Mouse (Mus musculus) liver, postnatal 0 days (tissue): ENCODE results near the gene Prickle3. TPM values are rescaled to one million over a fixed set of nuclear protein-coding genes. Genes with fewer than 3 reads are reported as not detected.
A peak's percentile ranks its signal among the peaks of the same experiment; 100 is the strongest.

ENCODE experiments used
- ATAC-seq: fragments of 200-750 bp; cut with Nextera tagmentation; 2 replicates; pipeline ENCODE4 v1.8.0; 2017; ENCODE audit warnings: mild to moderate bottlenecking, moderate library complexity
- DNase-seq: peaks from one replicate; pipeline ENCODE4 v3.0.0-alpha.2; 2016
- H3K27ac ChIP-seq: fragments of 300-500 bp; sonication (generic); 2 replicates; pipeline ENCODE4 v1.5.1; 2014; ENCODE audit warnings: antibody characterized with exemption, moderate library complexity, mild to moderate bottlenecking, low read depth
- H3K27me3 ChIP-seq: fragments of 300-500 bp; sonication (generic); 2 replicates; pipeline ENCODE4 v1.6.1; 2014; ENCODE audit warnings: low read length, control low read depth, mixed read lengths; ENCODE audit not compliant: insufficient read depth
- H3K36me3 ChIP-seq: fragments of 300-500 bp; sonication (generic); replicated peaks from 2 replicates; pipeline ENCODE4 v1.6.1; 2014; ENCODE audit warnings: mild to moderate bottlenecking, control low read depth, low read length, moderate library complexity, mixed read lengths; ENCODE audit not compliant: insufficient read depth
- H3K4me1 ChIP-seq: fragments of 300-500 bp; sonication (generic); 2 replicates; pipeline ENCODE4 v1.6.1; 2014; ENCODE audit warnings: antibody characterized with exemption, mild to moderate bottlenecking, control low read depth; ENCODE audit not compliant: insufficient read depth
- H3K4me2 ChIP-seq: fragments of 300-500 bp; sonication (generic); 2 replicates; pipeline ENCODE4 v1.6.1; 2014; ENCODE audit warnings: low read depth, mild to moderate bottlenecking, low read length, moderate library complexity, mixed read lengths
- H3K4me3 ChIP-seq: fragments of 300-500 bp; sonication (generic); 2 replicates; pipeline ENCODE4 v1.5.1; 2014; ENCODE audit warnings: low read depth, low read length
- H3K9ac ChIP-seq: fragments of 300-500 bp; sonication (generic); replicated peaks from 2 replicates; pipeline ENCODE4 v1.6.1; 2014; ENCODE audit warnings: mild to moderate bottlenecking, moderate library complexity
- H3K9me3 ChIP-seq: fragments of 300-500 bp; sonication (generic); 2 replicates; pipeline ENCODE4 v1.6.1; 2016; ENCODE audit warnings: mild to moderate bottlenecking, control low read depth, low read length, mixed read lengths
- CTCF ChIP-seq: sonication (generic); IDR thresholded peaks from 2 replicates; pipeline ENCODE4 v1.5.1; 2016; ENCODE audit warnings: antibody characterized with exemption, low read depth
- EP300 ChIP-seq: IDR thresholded peaks from 2 replicates; pipeline ENCODE4 v1.6.1; 2016; ENCODE audit warnings: antibody characterized with exemption, low read depth, mild to moderate bottlenecking
- WGBS: fragments of 180-500 bp; shearing (Covaris S2); extraction: QIAGEN DNeasy Blood & Tissue Kit; methylation state at CpG from one replicate; pipeline ENCODE4 v1.1.7; 2014; ENCODE audit not compliant: insufficient replicate concordance; 5-methylcytosine and 5-hydroxymethylcytosine counted together
- polyA plus RNA-seq: library from polyadenylated mRNA; unstranded; fragments of >200 nt; fragmentation: Nextera tagmentation; extraction: Ambion mirVana; gene quantifications from 2 replicates; pipeline ENCODE4 v1.2.1, GENCODE M21; 2015

Gene Prickle3
- polyA plus RNA-seq, 1 experiment from 2014 or later = 1.7 TPM

DNA sequence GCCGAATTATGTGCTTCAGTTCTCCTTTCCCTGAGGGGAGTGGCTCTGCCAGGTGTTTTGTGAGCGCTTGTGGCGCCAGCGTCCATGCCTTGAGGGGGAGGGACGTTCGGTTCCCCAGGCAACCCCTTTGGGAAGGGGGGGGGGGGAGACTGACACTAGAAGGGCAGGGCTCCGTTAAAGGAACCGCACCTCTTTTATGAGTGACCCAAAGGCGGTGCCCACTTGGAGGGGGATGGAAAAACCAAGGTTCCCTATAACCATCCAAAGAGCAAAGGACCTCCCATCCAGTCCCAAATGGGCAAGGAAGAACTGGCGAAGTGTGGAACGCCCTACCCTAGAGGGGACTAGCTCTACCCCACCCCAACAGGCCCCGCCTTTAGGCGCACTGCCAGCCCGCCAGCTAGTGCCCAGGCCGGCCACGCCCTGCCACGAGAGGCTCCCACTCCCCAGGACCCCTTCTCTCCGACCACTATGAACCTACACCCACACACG is 13.4 kb downstream of the Prickle3 start:
- TF ChIP-seq CTCF = no peak
- TF ChIP-seq EP300 = no peak
- 22% methylated on average over 19 of the region's 19 CpGs for WGBS
- peaks cover 6% of the 10 kb centered on the region; the same call in 1 of the 2 replicates for H3K4me1 ChIP-seq
- H3K36me3 ChIP-seq = 0 out of 2 replicates have a peak, but pooled peaks cover 10% of the 10 kb centered on the region
- H3K27ac ChIP-seq = peak overlapping the region; percentile 62; the same call in 1 of the 2 replicates
- no peaks in the 10 kb centered on the region for H3K27me3 ChIP-seq
- no peaks in the 10 kb centered on the region for H3K9me3 ChIP-seq
- peak overlapping the region; percentile 54 for H3K4me3 ChIP-seq
- H3K4me2 ChIP-seq = peak overlapping the region; percentile 72
- DNase-seq (peak; percentile 71), ATAC-seq (peak; percentile 70)
- H3K9ac ChIP-seq = peak overlapping the region; percentile 59

DNA sequence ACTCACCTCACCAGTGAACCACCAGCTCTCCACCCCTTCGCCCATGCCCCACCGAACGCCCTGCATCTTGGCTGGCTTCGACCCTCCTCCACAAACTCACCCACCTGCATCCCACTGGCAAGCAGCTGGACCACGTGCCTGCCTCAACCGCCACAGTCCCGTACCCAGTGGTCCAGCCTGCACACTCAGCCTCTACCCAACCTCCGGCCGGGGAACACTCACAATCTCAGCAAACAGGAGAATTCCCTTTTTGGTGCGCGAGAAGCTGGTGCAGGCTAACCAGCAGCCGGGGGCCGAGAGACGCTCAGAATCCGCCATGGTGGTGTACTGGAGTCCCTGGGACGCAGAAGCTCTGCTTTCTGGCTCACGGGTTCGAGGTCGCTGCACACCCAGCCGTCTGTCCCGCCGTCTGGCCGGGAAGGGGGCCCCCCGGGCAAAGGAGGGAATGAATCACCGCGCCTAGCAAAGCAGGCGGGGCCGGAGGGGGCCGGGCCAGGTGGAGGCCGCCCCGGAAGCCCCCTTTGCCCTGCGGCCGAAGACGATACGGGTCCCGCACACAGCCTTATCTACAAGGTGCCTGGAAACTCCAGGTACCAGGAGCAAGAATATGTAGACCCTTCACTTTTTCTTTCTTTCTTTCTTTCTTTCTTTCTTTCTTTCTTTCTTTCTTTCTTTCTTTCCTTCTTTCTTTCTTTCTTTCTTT is 14.0 kb downstream of the Prickle3 start, which contains the start of gene Plp2:
Gene Plp2, minus strand, starts transcription at position 470 of the 703 bp plus-strand sequence.
- DNase-seq = no peak

DNA sequence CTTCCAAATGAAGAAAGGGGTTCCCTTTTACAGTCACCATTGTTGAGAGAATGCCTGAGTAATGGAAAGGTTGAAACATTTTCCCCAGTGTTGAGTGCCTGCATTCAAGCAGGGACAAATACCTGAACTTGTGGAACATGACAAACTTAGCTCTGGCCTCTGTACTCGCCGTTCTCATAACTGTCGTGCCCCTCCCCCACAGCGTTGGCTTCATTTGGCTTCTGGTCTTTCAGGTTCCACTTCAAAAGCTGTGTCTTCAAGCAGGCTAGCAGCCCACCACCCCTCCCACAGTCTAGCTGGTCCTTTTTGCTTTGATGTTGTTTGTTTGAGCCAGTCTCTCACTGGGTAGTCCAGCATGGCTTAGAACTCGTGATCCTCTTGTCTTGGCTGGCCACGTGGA is 15.7 kb downstream of the Prickle3 start:
- H3K27me3 ChIP-seq = no peaks in the 10 kb centered on the region
- no peak overlapping the region for H3K9ac ChIP-seq
- peaks cover 6% of the 10 kb centered on the region; the same call in 1 of the 2 replicates for H3K4me1 ChIP-seq
- H3K27ac ChIP-seq = no peak overlapping the region
- H3K4me3 ChIP-seq = no peak overlapping the region
- H3K4me2 ChIP-seq = 0 out of 2 replicates have a peak overlapping the region, but pooled peaks have one; percentile 1
- 46% methylated on average over 6 of the region's 6 CpGs for WGBS
- DNase-seq (no peak), ATAC-seq (no peak)
- TF ChIP-seq CTCF (no peak), EP300 (no peak)
- H3K9me3 ChIP-seq = no peaks in the 10 kb centered on the region
- H3K36me3 ChIP-seq = no peaks in the 10 kb centered on the region

More for the DNA sequence above, 14.0 kb downstream of the Prickle3 start, which contains the start of gene Plp2:
- Histone ChIP-seq H3K4me2 (peak within 1 kb of the TSS; percentile 72), H3K9ac (peak within 1 kb of the TSS; percentile 59), H3K27me3 (no peaks in the 10 kb centered on the region), H3K9me3 (no peaks in the 10 kb centered on the region), H3K27ac (peak within 1 kb of the TSS; percentile 62), H3K36me3 (0 out of 2 replicates have a peak, but pooled peaks cover 10% of the 10 kb centered on the region), H3K4me1 (peaks cover 6% of the 10 kb centered on the region; the same call in 1 of the 2 replicates), H3K4me3 (peak within 1 kb of the TSS; percentile 54)
- TF ChIP-seq EP300 (no peak), CTCF (no peak)
- ATAC-seq = peak; percentile 38; the same call in 1 of the 2 replicates
- WGBS = 16% methylated on average over 33 of the region's 36 CpGs

DNA sequence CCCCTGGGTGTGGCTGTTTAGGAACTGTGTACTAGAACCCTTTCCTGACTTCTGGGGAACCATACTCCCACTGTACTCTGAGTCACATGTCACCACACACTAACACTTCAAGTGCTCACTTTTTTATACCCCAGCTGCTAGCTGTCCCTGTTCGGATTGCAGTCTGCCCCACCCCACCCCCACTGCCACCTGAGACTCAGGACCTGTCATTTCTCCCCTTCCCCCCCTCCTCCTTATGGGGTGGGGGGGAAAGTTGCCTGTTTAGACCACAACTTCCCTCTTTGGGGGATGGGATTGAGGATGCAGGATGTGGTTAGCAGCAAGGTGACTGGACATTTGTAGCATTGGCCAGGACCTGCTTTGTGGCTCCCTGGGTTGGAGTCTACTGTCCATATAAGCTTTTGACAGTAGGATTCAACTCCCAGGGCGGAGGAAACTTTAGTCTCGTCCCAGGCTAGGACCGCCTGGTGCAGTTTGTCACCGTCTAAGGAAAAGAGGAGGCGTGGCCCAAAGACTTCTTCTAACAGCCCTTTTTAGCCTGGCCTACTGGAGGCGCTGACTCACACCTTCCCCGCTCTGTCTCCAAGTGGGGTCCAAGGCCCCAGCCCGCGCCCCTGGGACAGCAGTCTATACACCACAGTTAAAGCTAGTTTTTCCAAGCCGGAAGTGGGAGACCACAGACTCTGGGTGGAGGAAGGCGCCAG is 16.7 kb downstream of the Prickle3 start:
- Histone ChIP-seq H3K27ac (peak overlapping the region; percentile 62), H3K4me2 (peak overlapping the region; percentile 66), H3K4me3 (peak overlapping the region; percentile 25; the same call in 1 of the 2 replicates), H3K9me3 (no peaks in the 10 kb centered on the region), H3K27me3 (no peaks in the 10 kb centered on the region), H3K36me3 (no peaks in the 10 kb centered on the region), H3K9ac (no peak overlapping the region), H3K4me1 (peaks cover 6% of the 10 kb centered on the region; the same call in 1 of the 2 replicates)
- TF ChIP-seq CTCF (no peak), EP300 (no peak)
- 20% methylated on average over 12 of the region's 12 CpGs for WGBS
- DNase-seq (peak; percentile 41), ATAC-seq (peak; percentile 33)

DNA sequence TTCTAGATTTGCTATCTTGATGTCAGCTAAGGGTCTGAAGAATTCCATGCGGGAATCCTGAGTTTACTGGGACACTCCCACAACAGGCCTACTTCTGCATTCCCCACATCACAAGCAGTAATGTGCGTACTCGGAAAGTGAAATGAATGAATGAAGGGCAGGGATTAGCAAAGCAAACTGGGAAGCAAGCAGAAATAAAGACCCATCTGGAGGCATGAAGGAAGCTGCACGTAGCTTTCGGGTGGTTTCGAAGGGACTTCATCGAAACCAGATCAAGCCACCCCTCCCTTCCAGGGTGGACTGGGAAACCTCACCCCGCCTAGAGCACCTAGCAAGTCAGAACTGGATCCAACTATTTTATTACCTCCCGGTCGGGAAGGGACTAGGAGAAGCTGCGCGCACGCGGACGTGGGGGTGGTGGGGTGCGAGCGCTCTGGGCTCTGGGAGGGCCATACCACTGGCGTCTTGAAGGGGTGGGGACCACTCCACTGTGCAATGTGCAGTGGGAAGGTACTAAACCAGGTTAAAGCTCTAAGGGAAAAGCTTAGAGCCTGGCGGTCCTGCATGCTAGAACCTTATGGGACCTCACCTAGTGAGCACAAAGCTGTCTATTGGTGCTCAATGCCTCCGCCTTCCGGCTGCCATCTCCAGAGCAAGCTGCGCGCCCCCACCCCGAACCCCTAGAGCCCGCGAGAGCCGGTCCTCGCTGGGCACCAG is 17.4 kb downstream of the Prickle3 start:
- H3K4me2 ChIP-seq = peak overlapping the region; percentile 66
- no peaks in the 10 kb centered on the region for H3K27me3 ChIP-seq
- H3K9ac ChIP-seq = peak overlapping the region; percentile 13; the same call in 1 of the 2 replicates

More for the DNA sequence above, 17.4 kb downstream of the Prickle3 start:
- Histone ChIP-seq H3K4me3 (peak overlapping the region; percentile 25), H3K27ac (peak overlapping the region; percentile 62), H3K4me1 (peaks cover 6% of the 10 kb centered on the region), H3K9me3 (no peaks in the 10 kb centered on the region), H3K36me3 (no peaks in the 10 kb centered on the region)
- ATAC-seq = 0 out of 2 replicates have a peak, but pooled peaks have one; percentile 6
- DNase-seq = no peak
- no peak for TF ChIP-seq CTCF
- 30% methylated on average over 27 of the region's 28 CpGs for WGBS
